Mouse (Mus musculus) stomach, postnatal 0 days (tissue): ENCODE measurements around the gene 5730596B20Rik.

ENCODE experiments used
- CTCF ChIP-seq: IDR thresholded peaks from 2 replicates; pipeline ENCODE4 v1.5.1; 2016; ENCODE audit warnings: antibody characterized with exemption, low read depth, mild to moderate bottlenecking, moderate library complexity
- EP300 ChIP-seq: optimal IDR thresholded peaks from 2 replicates; pipeline ENCODE3; 2016; ENCODE audit warnings: antibody characterized with exemption

GRCm38 (mm10) chr6:52216691-52217458, 39.6 kb downstream of the 5730596B20Rik start:
- TF ChIP-seq CTCF (no peak), EP300 (no peak)
